Mouse (Mus musculus) urinary bladder, postnatal 14 days (tissue): ENCODE data around the gene Notch1.

Experiments used
- DNase-seq: peaks from one replicate; pipeline ENCODE4 v3.0.0; 2021; ENCODE audit warnings: low spot score

Gene Notch1

GRCm38 (mm10) chr2:26529881-26530280 is 13.4 kb upstream of the Notch1 start:
- no peak for DNase-seq

- no peak for DNase-seq
Observed at GRCm38 (mm10) chr2:26529221-26529805, 12.8 kb upstream of the Notch1 start.

- no peak for DNase-seq
Observed at GRCm38 (mm10) chr2:26526443-26527257, 10.2 kb upstream of the Notch1 start.

- peak; percentile 70 for DNase-seq
Observed at GRCm38 (mm10) chr2:26525355-26526018, 9.0 kb upstream of the Notch1 start.

- no peak for DNase-seq
Observed at GRCm38 (mm10) chr2:26522327-26522726, 5.9 kb upstream of the Notch1 start.

GRCm38 (mm10) chr2:26519753-26520152 is 3.3 kb upstream of the Notch1 start:
- DNase-seq, result no peak

- no peak for DNase-seq
Observed at GRCm38 (mm10) chr2:26516987-26517386, 524 bp upstream of the Notch1 start.

GRCm38 (mm10) chr2:26515335-26515734 is 1.1 kb downstream of the Notch1 start:
- no peak for DNase-seq

GRCm38 (mm10) chr2:26513105-26513745 is 3.2 kb downstream of the Notch1 start:
- DNase-seq, result no peak

GRCm38 (mm10) chr2:26508661-26509060 is 7.8 kb downstream of the Notch1 start:
- no peak for DNase-seq

GRCm38 (mm10) chr2:26507961-26508391 is 8.5 kb downstream of the Notch1 start:
- DNase-seq, result no peak

GRCm38 (mm10) chr2:26507481-26507886 is 9.0 kb downstream of the Notch1 start:
- DNase-seq, result peak; percentile 86

GRCm38 (mm10) chr2:26506746-26507280 is 9.7 kb downstream of the Notch1 start:
- no peak for DNase-seq

GRCm38 (mm10) chr2:26504772-26505480 is 11.5 kb downstream of the Notch1 start:
- DNase-seq, result no peak

- peak; percentile 81 for DNase-seq
Observed at GRCm38 (mm10) chr2:26503661-26504575, 12.5 kb downstream of the Notch1 start.

GRCm38 (mm10) chr2:26502863-26503631 is 13.4 kb downstream of the Notch1 start:
- no peak for DNase-seq

GRCm38 (mm10) chr2:26502299-26502862 is 14.1 kb downstream of the Notch1 start:
- DNase-seq, result peak; percentile 68

GRCm38 (mm10) chr2:26501651-26502141 is 14.8 kb downstream of the Notch1 start:
- DNase-seq, result no peak
